Mouse (Mus musculus) adrenal gland, postnatal 4 days (tissue): Measurements from ENCODE around the gene Olfr156. TPM values are rescaled to one million over a fixed set of nuclear protein-coding genes. Genes with fewer than 3 reads are reported as not detected.

Experiments
- total RNA-seq, 2 experiments: library from RNA; stranded (reverse); gene quantifications; 2 replicates each; pipeline ENCODE4 v1.2.3; 2021

Gene Olfr156
- total RNA-seq, 2 experiments from 2014 or later = not detected

Other genes starting within 250 kb of the Olfr156 start
- gene Rgp1, start 245.2 kb downstream of the Olfr156 start, total RNA-seq = 10 to 100 TPM; 65.3 to 68.5 TPM
- gene Gba2, start 245.0 kb downstream of the Olfr156 start, total RNA-seq = 10 to 100 TPM; 17.8 to 18.2 TPM
- gene Msmp, start 239.4 kb downstream of the Olfr156 start, total RNA-seq = 1 to 10 TPM; 1.4 to 2.2 TPM
- gene Npr2, start 192.0 kb downstream of the Olfr156 start, total RNA-seq = 10 to 100 TPM; 43.0 to 47.5 TPM
- gene Spag8, start 170.3 kb downstream of the Olfr156 start, total RNA-seq = 1 to 10 TPM; 1.2 to 1.4 TPM
- 10 to 100 TPM; 76.5 to 83.8 TPM for gene Hint2, start 167.4 kb downstream of the Olfr156 start, total RNA-seq
- gene Tmem8b, start 154.9 kb downstream of the Olfr156 start, total RNA-seq = 10 to 100 TPM; 11.3 to 11.6 TPM
- gene Fam221b, start 154.8 kb downstream of the Olfr156 start, total RNA-seq = under 1 TPM; 0.31 to 0.62 TPM
- not detected for gene Olfr70, start 123.1 kb downstream of the Olfr156 start, total RNA-seq
- not detected for gene Olfr71, start 113.6 kb downstream of the Olfr156 start, total RNA-seq
- gene Hrct1, start 96.7 kb downstream of the Olfr156 start, total RNA-seq = 1 to 10 TPM; 2.4 to 3.6 TPM
- gene Spaar, start 93.9 kb downstream of the Olfr156 start, total RNA-seq = 1 to 10 TPM; 1.4 to 2.0 TPM
- not detected for gene Olfr159, start 52.9 kb downstream of the Olfr156 start, total RNA-seq
- not detected for gene Olfr157, start 16.3 kb upstream of the Olfr156 start, total RNA-seq
- not detected for gene Olfr155, start 27.7 kb upstream of the Olfr156 start, total RNA-seq
- gene Reck, start 51.6 kb upstream of the Olfr156 start, total RNA-seq = 10 to 100 TPM; 25.6 to 26.6 TPM
- 10 to 100 TPM; 14.6 to 18.0 TPM for gene Glipr2, start 133.5 kb upstream of the Olfr156 start, total RNA-seq
- gene Ccin, start 159.6 kb upstream of the Olfr156 start, total RNA-seq = under 1 TPM in 1 of 2 experiments, not detected in 1; 0.20 TPM
- 100 to 1,000 TPM; 202 to 211 TPM for gene Clta, start 180.6 kb upstream of the Olfr156 start, total RNA-seq